Mouse (Mus musculus): Measurements from ENCODE around the gene Suv39h1.
"Not testable (repeated sequence)": the region's sequence is repeated elsewhere in the genome, so short reads cannot be mapped to it uniquely, and the experiment has no call there.

Gene Suv39h1

GRCm38 (mm10) chrX:8024795-8025194 lies 49.8 kb downstream of the Suv39h1 start:
- DNase-seq: no peak

GRCm38 (mm10) chrX:8020111-8020778 lies 54.3 kb downstream of the Suv39h1 start:
- DNase-seq: no peak

- DNase-seq: peak; percentile 72
Measured at GRCm38 (mm10) chrX:8018286-8018685, 56.3 kb downstream of the Suv39h1 start, which contains the start of gene Glod5. Gene Glod5 (minus strand): TSS chrX:8018492.

GRCm38 (mm10) chrX:8017142-8017541 lies 57.4 kb downstream of the Suv39h1 start:
- DNase-seq: no peak

GRCm38 (mm10) chrX:8015675-8016074 lies 58.9 kb downstream of the Suv39h1 start:
- DNase-seq: not testable (repeated sequence)

- no peak for DNase-seq
Measured at GRCm38 (mm10) chrX:8013569-8014314, 60.8 kb downstream of the Suv39h1 start.

GRCm38 (mm10) chrX:8013157-8013556 lies 61.4 kb downstream of the Suv39h1 start:
- DNase-seq: no peak
